ENCODE assay signal across 21 mouse cellular contexts in the genomic region with DNA sequence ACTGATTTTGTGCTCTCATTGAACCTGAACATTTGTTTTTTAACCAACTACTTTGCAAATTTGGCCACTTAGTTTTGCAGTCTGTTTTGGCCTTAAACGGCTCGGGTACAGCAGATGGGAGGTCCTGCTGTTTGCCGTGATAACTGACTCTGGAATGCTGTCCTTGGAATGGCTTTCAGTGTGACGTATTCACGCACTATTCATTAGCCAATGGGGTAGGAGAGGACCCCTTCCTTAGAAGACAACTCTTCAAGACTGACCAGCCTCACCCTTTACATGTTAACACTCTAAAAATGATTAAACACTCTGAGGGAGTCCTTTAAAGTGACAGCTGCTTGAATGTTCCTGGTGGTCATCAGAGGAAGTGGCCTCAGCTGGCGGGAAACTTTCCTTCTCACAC.
DNase-seq lines count a peak whose midpoint lies in the region; ATAC-seq and TF ChIP-seq lines count a peak whose summit lies in the region.
"Had no signal": no experiment of that assay in that cellular context is flagged by ENCODE, and none has a peak within 500 bp of the region (broad histone marks: within the 10 kb centered on the region; RNA-seq: fewer than 3 reads in every experiment).

No protein-coding gene starts in this region.

- ATAC-seq in kidney, embryonic 16.5 days (ENCODE audit: low FRiP score, low TSS enrichment) = 0 out of 2 replicates have a peak, but pooled peaks have one; percentile 78
- 0 out of 2 replicates have a peak, but pooled peaks have one; percentile 27 for ATAC-seq in lung, embryonic 15.5 days (ENCODE audit: borderline replicate concordance, extremely low read depth, low FRiP score, low TSS enrichment)
- ATAC-seq in intestine, postnatal 0 days = no peak
- ATAC-seq: activated CD4-positive, CD25-positive, alpha-beta regulatory T cell, adult 4 months had no signal

- no peak overlapping the region for H3K4me3 ChIP-seq in gastrocnemius, adult 2 months
- no peak overlapping the region for H3K4me3 ChIP-seq in kidney, embryonic 16.5 days (ENCODE audit: low read length)
- H3K4me3 ChIP-seq in lung, embryonic 15.5 days = no peak overlapping the region
- no peak overlapping the region for H3K4me3 ChIP-seq in intestine, postnatal 0 days (ENCODE audit: low read depth, low read length)
- H3K4me3 ChIP-seq: forebrain, embryonic 12.5 days; hindbrain, embryonic 12.5 days; midbrain, embryonic 12.5 days had no signal

- peak overlapping the region; percentile 20; the same call in 1 of the 2 replicates for H3K27ac ChIP-seq in gastrocnemius, adult 2 months
- no peak overlapping the region for H3K27ac ChIP-seq in kidney, embryonic 16.5 days (ENCODE audit: low read length)
- H3K27ac ChIP-seq in lung, embryonic 15.5 days = no peak overlapping the region
- H3K27ac ChIP-seq in intestine, postnatal 0 days (ENCODE audit: low read depth, low read length) = no peak overlapping the region
- H3K27ac ChIP-seq: forebrain, embryonic 12.5 days; hindbrain, embryonic 12.5 days; midbrain, embryonic 12.5 days; stomach, postnatal 0 days had no signal

- intact Hi-C loops in gastrocnemius, adult 2 months (cut with DNase I) = no loop called here
- intact Hi-C loops in heart, postnatal 10 days (cut with DNase I) = no loop called here

- H3K27me3 ChIP-seq in kidney, embryonic 16.5 days (ENCODE audit: insufficient read depth, low read length) = no peaks in the 10 kb centered on the region
- no peaks in the 10 kb centered on the region for H3K27me3 ChIP-seq in lung, embryonic 15.5 days
- no peaks in the 10 kb centered on the region for H3K27me3 ChIP-seq in intestine, postnatal 0 days (replicated peaks; ENCODE audit: control insufficient read depth, insufficient read depth, low read length)
- H3K27me3 ChIP-seq: forebrain, embryonic 12.5 days; hindbrain, embryonic 12.5 days; midbrain, embryonic 12.5 days had no signal

- H3K4me2 ChIP-seq in kidney, embryonic 16.5 days (replicated peaks; ENCODE audit: low read depth, low read length) = no peak overlapping the region
- no peak overlapping the region for H3K4me2 ChIP-seq in lung, embryonic 15.5 days
- no peak overlapping the region for H3K4me2 ChIP-seq in intestine, postnatal 0 days (replicated peaks; ENCODE audit: low read depth)
- H3K4me2 ChIP-seq: forebrain, embryonic 12.5 days; hindbrain, embryonic 12.5 days; midbrain, embryonic 12.5 days had no signal

- no peak overlapping the region for H3K9ac ChIP-seq in kidney, embryonic 16.5 days (replicated peaks; ENCODE audit: low read length)
- no peak overlapping the region for H3K9ac ChIP-seq in lung, embryonic 15.5 days
- no peak overlapping the region for H3K9ac ChIP-seq in intestine, postnatal 0 days (ENCODE audit: low read depth, low read length)
- H3K9ac ChIP-seq: forebrain, embryonic 12.5 days; hindbrain, embryonic 12.5 days; midbrain, embryonic 12.5 days had no signal

- H3K9me3 ChIP-seq in kidney, embryonic 16.5 days (ENCODE audit: low read length) = no peaks in the 10 kb centered on the region
- H3K9me3 ChIP-seq in lung, embryonic 15.5 days = no peaks in the 10 kb centered on the region
- H3K9me3 ChIP-seq in intestine, postnatal 0 days (ENCODE audit: control insufficient read depth) = no peaks in the 10 kb centered on the region
- H3K9me3 ChIP-seq: forebrain, embryonic 12.5 days; hindbrain, embryonic 12.5 days; midbrain, embryonic 12.5 days had no signal

- no peak for DNase-seq in gastrocnemius, adult 2 months
- DNase-seq in gastrocnemius, postnatal 10 days = no peak
- no peak for DNase-seq in kidney, postnatal 25 days
- DNase-seq in lung, postnatal 25 days (ENCODE audit: low spot score) = no peak
- DNase-seq in heart, postnatal 10 days = peak; percentile 16 to 51
- DNase-seq: adrenal gland, postnatal 14 days; cerebellum, adult 2 months; gastrocnemius, postnatal 25 days; left cerebral cortex, postnatal 4 days; liver; retina, postnatal 1 day; right cerebral cortex, postnatal 4 days had no signal

- H3K4me1 ChIP-seq in kidney, embryonic 16.5 days (ENCODE audit: insufficient read depth, low read length) = no peaks in the 10 kb centered on the region
- H3K4me1 ChIP-seq in lung, embryonic 15.5 days = no peaks in the 10 kb centered on the region
- H3K4me1 ChIP-seq in intestine, postnatal 0 days (replicated peaks; ENCODE audit: control insufficient read depth, insufficient read depth, low read length) = no peaks in the 10 kb centered on the region
- H3K4me1 ChIP-seq: hindbrain, embryonic 12.5 days had no signal

- 0 out of 2 replicates have a peak, but pooled peaks have one; percentile 12 for TF ChIP-seq CTCF in gastrocnemius, adult 2 months (IDR thresholded peaks at IDR 0.05)
- no peak for TF ChIP-seq CTCF in intestine, postnatal 0 days (IDR thresholded peaks at IDR 0.05; ENCODE audit: low read depth)

- H3K36me3 ChIP-seq in kidney, embryonic 16.5 days (ENCODE audit: insufficient read depth, low read length) = no peaks in the 10 kb centered on the region
- no peaks in the 10 kb centered on the region for H3K36me3 ChIP-seq in lung, embryonic 15.5 days
- no peaks in the 10 kb centered on the region for H3K36me3 ChIP-seq in intestine, postnatal 0 days (ENCODE audit: control insufficient read depth, insufficient read depth)
- H3K36me3 ChIP-seq: forebrain, embryonic 12.5 days; G1E; hindbrain, embryonic 12.5 days; midbrain, embryonic 12.5 days had no signal

- 51% methylated on average over 6 of the region's 6 CpGs for WGBS in kidney, embryonic 16.5 days
- 32% methylated on average over 6 of the region's 6 CpGs for WGBS in lung, embryonic 15.5 days
- WGBS in intestine, postnatal 0 days = 56% methylated on average over 6 of the region's 6 CpGs

Comparison
In these comparisons a context has a peak if more than half of its experiments do, and no peak if none do; other contexts are left out.
1. DNase-seq: peak in heart, postnatal 10 days (2 of 2); none in gastrocnemius, adult 2 months (single experiment), gastrocnemius, postnatal 10 days (single experiment), kidney, postnatal 25 days (0 of 2) and lung, postnatal 25 days (single experiment).